Mouse (Mus musculus) embryonic facial prominence, embryonic 13.5 days (tissue): ENCODE results near the gene Pygo2. TPM values are rescaled to one million over a fixed set of nuclear protein-coding genes. Genes with fewer than 3 reads are reported as not detected.
A peak's percentile ranks its signal among the peaks of the same experiment; 100 is the strongest.

Experiments
- ATAC-seq: fragments of 200-750 bp; cut with Nextera tagmentation; 2 replicates; pipeline ENCODE4 v1.8.0; 2017; ENCODE audit warnings: low read depth; ENCODE audit not compliant: insufficient number of reproducible peaks, insufficient read depth, low FRiP score, low TSS enrichment
- H3K27ac ChIP-seq: fragments of 300-500 bp; sonication (generic); 2 replicates; pipeline ENCODE4 v1.5.1; 2015; ENCODE audit warnings: moderate library complexity, mild to moderate bottlenecking, inconsistent platforms
- H3K27me3 ChIP-seq: fragments of 300-500 bp; sonication (generic); 2 replicates; pipeline ENCODE4 v1.6.1; 2015; ENCODE audit warnings: mild to moderate bottlenecking, inconsistent platforms
- H3K36me3 ChIP-seq: fragments of 300-500 bp; sonication (generic); 2 replicates; pipeline ENCODE4 v1.6.1; 2015; ENCODE audit warnings: mild to moderate bottlenecking, inconsistent platforms
- H3K4me1 ChIP-seq: fragments of 300-500 bp; sonication (generic); 2 replicates; pipeline ENCODE4 v1.6.1; 2015; ENCODE audit warnings: inconsistent platforms
- H3K4me2 ChIP-seq: fragments of 300-500 bp; sonication (generic); 2 replicates; pipeline ENCODE4 v1.6.1; 2015; ENCODE audit warnings: moderate library complexity, mild to moderate bottlenecking, inconsistent platforms
- H3K4me3 ChIP-seq: fragments of 300-500 bp; sonication (generic); 2 replicates; pipeline ENCODE4 v1.5.1; 2015; ENCODE audit warnings: mild to moderate bottlenecking, inconsistent platforms
- H3K9ac ChIP-seq: fragments of 300-500 bp; sonication (generic); 2 replicates; pipeline ENCODE4 v1.6.1; 2015; ENCODE audit warnings: mild to moderate bottlenecking, inconsistent platforms
- H3K9me3 ChIP-seq: fragments of 300-500 bp; sonication (generic); 2 replicates; pipeline ENCODE4 v1.6.1; 2016; ENCODE audit warnings: inconsistent platforms
- whole genome bisulfite sequencing: fragments of 180-500 bp; shearing (Covaris S2); methylation state at CpG from one replicate; pipeline ENCODE4 v1.1.7; 2015; ENCODE audit warnings: mixed read lengths; 5-methylcytosine and 5-hydroxymethylcytosine counted together
- polyA plus RNA-seq: library from polyadenylated mRNA; unstranded; fragments of >200 nt; fragmentation: Nextera tagmentation; extraction: Ambion mirVana; gene quantifications from 2 replicates; pipeline ENCODE4 v1.2.1, GENCODE M21; 2015

Gene Pygo2
- polyA plus RNA-seq, 1 experiment from 2014 or later = 50.5 TPM

DNA sequence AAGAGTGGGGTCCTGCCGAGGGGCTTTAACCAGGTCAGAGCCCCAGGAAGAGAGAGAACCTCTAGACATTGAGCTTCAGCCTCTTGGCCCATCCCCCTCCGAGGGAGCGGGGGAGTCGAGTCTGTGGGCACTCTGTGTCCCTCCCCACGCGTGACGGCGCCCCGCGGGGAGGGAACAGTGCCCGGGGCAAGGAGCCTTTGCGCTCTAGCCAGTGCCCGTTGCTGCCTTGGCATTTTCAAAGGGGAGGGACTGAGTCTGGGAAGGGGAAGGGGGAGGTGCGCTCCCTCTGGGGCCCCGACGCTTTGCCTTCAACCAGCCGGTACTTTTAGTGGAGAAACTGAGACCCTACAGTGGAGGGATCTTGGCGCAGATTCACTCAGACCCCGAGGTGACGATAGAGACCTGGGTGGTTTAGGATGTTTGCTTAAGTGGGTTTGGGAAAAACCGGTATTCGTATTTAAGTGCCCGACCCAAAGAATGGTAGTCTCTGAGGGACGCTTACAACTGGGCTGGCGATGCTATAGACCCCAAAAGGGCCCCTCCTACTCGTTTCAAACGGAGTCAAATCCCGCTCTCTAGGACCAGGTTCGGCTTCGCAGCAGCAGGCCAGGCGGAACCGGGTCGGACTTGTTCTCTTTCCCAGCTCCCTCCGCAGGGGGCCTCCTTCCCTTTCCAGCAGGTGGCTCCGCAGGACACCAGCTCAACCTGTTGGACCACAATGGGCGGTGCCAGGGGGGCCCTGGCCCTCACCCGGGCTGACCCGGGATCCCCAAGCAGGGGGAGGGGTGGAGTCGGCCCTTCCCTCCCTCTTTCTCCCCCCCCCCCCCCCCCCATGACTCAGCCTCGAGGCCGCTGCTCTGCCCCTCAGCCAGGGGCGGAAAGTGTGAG is 35.8 kb upstream of the Pygo2 start, which contains the start of gene Zbtb7b:
Gene Zbtb7b, minus strand, starts transcription at position 771 of the 888 bp plus-strand sequence.
- Histone ChIP-seq H3K27ac (peak within 1 kb of the TSS; percentile 89), H3K9ac (peak within 1 kb of the TSS; percentile 70), H3K9me3 (no peaks in the 10 kb centered on the region), H3K4me3 (peak within 1 kb of the TSS; percentile 56), H3K36me3 (no peaks in the 10 kb centered on the region), H3K27me3 (peaks cover 29% of the 10 kb centered on the region), H3K4me1 (peaks cover 57% of the 10 kb centered on the region), H3K4me2 (peak within 1 kb of the TSS; percentile 94)
- under 1% methylated on average over 40 of the region's 42 CpGs for WGBS
- ATAC-seq = peak; percentile 53

DNA sequence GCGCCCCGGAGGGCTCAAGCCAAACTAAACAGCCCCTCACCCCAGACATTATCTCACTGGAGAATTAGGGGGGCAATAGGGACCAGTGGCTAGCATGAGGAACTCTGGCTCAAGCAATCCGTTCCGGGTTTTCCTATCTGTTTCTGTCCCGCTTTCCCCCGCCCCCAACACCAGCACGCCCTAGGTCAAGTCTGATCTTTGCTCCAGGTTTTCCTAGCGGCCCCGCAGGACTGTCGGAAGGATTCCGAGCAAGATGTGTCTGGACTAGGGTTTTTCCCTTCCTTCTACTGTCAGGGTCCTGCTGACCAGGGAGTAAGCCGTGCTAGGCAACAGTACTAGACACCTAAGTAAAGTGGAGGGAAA is 35.1 kb upstream of the Pygo2 start:
- Histone ChIP-seq H3K36me3 (no peaks in the 10 kb centered on the region), H3K9ac (peak overlapping the region; percentile 69), H3K9me3 (no peaks in the 10 kb centered on the region), H3K27ac (peak overlapping the region; percentile 89), H3K4me3 (peak overlapping the region; percentile 56), H3K4me1 (peaks cover 57% of the 10 kb centered on the region), H3K4me2 (peak overlapping the region; percentile 94), H3K27me3 (peaks cover 29% of the 10 kb centered on the region)
- ATAC-seq = no peak
- WGBS = 0% methylated on average over 12 of the region's 12 CpGs

DNA sequence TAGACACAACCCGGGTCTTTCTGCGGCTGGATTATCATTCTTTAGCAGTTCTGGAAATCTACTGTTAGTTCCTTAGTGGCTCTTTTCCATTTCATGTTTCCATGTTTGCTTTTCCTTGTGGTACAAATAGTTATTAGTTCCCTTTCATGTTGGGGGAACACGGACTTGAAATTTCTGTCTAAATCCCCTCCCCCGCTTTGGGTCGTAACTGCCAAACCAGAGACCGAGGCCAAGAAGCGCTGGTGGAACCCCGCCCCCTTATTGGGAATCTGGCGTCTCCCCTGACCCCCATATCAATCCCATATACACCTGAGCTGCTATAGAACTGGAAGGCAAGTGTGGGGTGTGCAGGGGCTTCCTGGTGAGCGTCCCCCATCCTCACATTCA is 34.6 kb upstream of the Pygo2 start:
- no peaks in the 10 kb centered on the region for H3K9me3 ChIP-seq
- WGBS = 1% methylated on average over 10 of the region's 10 CpGs

DNA sequence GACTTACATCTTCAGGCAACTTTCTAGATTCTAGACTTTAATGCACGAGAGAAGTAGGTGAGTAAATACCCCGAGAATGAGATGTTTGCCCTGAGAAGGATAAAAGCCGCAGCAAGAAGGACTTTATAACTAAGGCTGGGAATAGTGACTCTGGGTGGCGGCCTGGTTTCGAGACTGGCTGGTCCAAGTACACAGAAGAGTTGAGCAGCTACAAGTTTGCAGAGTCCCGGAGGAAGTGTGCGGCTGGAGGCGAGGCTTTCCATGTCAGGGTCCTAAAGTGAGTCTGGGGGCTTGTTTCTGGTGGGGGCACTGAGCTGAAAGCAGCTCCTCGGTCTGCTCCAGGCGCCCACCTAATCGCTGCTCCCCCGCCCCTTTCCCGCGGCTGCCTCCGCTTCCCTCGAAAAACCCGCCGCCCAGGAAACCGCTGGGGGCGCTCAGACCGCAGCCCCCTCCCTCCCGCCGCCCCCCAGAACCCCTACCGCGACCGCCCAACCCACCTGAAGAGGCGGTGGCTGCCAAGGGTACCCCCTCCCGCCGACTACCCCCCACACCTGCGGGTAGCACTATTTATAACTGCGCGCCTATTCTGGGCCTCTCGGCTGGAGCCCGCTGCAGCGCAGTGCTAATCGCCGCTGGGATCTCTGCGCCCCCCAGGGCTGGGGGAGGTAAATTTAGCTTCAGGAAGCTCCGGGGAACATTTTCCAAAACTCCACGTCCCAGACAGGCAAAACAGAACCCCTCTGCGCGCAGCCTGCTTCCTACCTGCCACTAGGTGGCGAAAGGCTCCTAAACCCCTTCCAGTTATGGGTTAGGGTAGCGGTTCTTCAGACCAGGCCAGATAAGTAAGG is 34.0 kb upstream of the Pygo2 start:
- ATAC-seq = peak; percentile 34; the same call in 1 of the 2 replicates
- peaks cover 21% of the 10 kb centered on the region for H3K27me3 ChIP-seq
- H3K4me2 ChIP-seq = peak overlapping the region; percentile 94
- peak overlapping the region; percentile 70 for H3K9ac ChIP-seq
- peak overlapping the region; percentile 89 for H3K27ac ChIP-seq
- peak overlapping the region; percentile 56 for H3K4me3 ChIP-seq
- H3K36me3 ChIP-seq = no peaks in the 10 kb centered on the region; the same call in 1 of the 2 replicates
- WGBS = under 1% methylated on average over 44 of the region's 44 CpGs
- peaks cover 48% of the 10 kb centered on the region for H3K4me1 ChIP-seq
- H3K9me3 ChIP-seq = no peaks in the 10 kb centered on the region

More for the DNA sequence above, 34.6 kb upstream of the Pygo2 start:
- peak overlapping the region; percentile 94 for H3K4me2 ChIP-seq
- peaks cover 27% of the 10 kb centered on the region for H3K27me3 ChIP-seq
- peaks cover 54% of the 10 kb centered on the region for H3K4me1 ChIP-seq
- H3K4me3 ChIP-seq = peak overlapping the region; percentile 56
- H3K36me3 ChIP-seq = no peaks in the 10 kb centered on the region
- no peak for ATAC-seq
- peak overlapping the region; percentile 89 for H3K27ac ChIP-seq
- H3K9ac ChIP-seq = peak overlapping the region; percentile 70

DNA sequence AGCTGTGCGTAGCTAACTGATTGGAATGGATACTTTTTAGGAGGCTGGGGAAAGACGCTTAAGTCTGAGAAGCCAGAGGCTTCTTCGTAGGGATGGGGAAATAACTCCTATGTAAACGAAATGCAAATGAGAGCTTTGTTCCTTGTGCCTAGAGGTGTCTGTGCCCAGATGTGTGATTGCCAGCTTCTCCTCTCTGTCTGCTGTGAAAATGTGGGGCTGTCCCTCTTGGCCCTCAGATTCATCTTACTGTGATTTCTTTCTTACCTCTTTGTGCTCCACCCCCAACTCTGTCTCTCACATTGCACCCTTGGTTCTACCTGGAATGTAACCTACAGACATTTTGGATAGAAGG is 33.4 kb upstream of the Pygo2 start:
- Histone ChIP-seq H3K36me3 (peaks cover 5% of the 10 kb centered on the region), H3K27ac (peak overlapping the region; percentile 60), H3K4me2 (peak overlapping the region; percentile 94), H3K4me3 (peak overlapping the region; percentile 56), H3K4me1 (peaks cover 42% of the 10 kb centered on the region), H3K27me3 (peaks cover 15% of the 10 kb centered on the region), H3K9ac (peak overlapping the region; percentile 70), H3K9me3 (no peaks in the 10 kb centered on the region)
- 1% methylated on average over 4 of the region's 4 CpGs for WGBS
- no peak for ATAC-seq

DNA sequence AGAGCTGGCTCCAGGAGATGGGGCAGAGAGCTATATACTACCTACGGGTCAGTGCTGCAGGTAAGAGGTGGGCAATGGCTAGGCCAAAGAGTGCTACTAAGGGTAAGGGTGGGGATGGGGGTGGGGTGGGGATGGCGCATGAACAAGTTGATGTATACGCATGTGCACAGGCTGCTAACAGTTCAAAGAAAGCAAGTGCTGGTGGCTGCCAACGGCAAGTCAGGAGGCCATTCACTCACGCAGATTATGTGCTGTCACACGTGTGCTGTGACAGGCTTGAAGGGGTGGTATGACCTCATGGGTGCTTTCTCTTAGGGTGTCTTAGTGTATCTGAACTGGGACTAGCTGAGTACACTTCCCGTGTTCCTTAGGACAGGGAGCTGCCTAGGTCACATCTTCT is 28.7 kb upstream of the Pygo2 start:
- H3K9ac ChIP-seq = no peak overlapping the region
- H3K27ac ChIP-seq = no peak overlapping the region
- H3K4me3 ChIP-seq = no peak overlapping the region
- ATAC-seq = no peak
- peaks cover 44% of the 10 kb centered on the region for H3K36me3 ChIP-seq
- H3K4me1 ChIP-seq = peaks cover 6% of the 10 kb centered on the region
- 90% methylated on average over 7 of the region's 7 CpGs for WGBS
- no peaks in the 10 kb centered on the region for H3K27me3 ChIP-seq
- no peak overlapping the region for H3K4me2 ChIP-seq
- no peaks in the 10 kb centered on the region for H3K9me3 ChIP-seq

DNA sequence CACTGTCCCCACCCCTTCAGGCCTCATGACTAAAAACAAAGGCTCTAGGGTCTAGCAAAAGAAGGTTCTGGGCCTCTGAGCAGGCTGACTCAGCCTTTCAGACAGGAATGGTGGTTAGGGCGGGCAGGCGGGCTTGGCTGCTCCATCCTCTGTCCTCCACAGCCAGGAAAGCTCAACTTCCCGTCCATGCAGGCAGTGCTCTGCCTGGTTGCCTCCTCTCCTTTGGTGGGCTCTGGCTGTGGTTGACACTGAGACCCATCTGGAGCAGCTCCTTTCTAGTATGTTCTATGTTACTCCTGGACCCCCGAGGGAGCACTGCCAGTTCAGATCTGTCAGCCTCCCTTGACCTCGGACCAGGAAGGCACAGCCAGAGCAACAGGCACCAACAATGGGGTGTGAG is 27.3 kb upstream of the Pygo2 start, which contains the start of gene Lenep:
Gene Lenep, minus strand, starts transcription at position 101 of the 400 bp plus-strand sequence.
- H3K4me2 ChIP-seq = no peak within 1 kb of the TSS
- H3K27me3 ChIP-seq = no peaks in the 10 kb centered on the region
- no peak within 1 kb of the TSS for H3K4me3 ChIP-seq
- H3K36me3 ChIP-seq = peaks cover 52% of the 10 kb centered on the region
- H3K4me1 ChIP-seq = no peaks in the 10 kb centered on the region
- H3K9ac ChIP-seq = no peak within 1 kb of the TSS
- no peaks in the 10 kb centered on the region for H3K9me3 ChIP-seq
- H3K27ac ChIP-seq = no peak within 1 kb of the TSS
- WGBS = 83% methylated on average over 5 of the region's 5 CpGs
- no peak for ATAC-seq

DNA sequence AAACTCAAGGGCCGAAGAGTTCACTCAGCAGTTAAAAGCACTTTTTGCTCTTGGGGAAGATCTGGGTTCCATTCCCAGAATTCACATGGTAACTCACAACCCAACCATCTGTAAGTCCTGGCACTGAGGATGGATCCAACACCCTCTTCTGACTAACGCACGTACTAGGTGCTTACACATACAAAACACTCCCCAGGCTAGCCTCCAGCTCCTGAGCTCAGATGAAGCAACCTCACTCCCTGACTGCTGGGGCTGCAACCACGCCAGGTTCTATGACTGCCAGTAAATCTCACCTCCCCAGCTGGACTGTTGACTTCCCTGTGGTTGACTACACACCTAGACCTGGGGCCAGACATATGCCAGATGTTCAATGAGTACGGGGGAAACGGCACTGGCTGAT is 23.1 kb upstream of the Pygo2 start:
- H3K4me3 ChIP-seq = no peak overlapping the region
- H3K27ac ChIP-seq = no peak overlapping the region
- peaks cover 7% of the 10 kb centered on the region for H3K4me1 ChIP-seq
- no peaks in the 10 kb centered on the region for H3K27me3 ChIP-seq
- H3K36me3 ChIP-seq = peaks cover 53% of the 10 kb centered on the region
- H3K4me2 ChIP-seq = no peak overlapping the region
- WGBS = 94% methylated on average over 6 of the region's 6 CpGs
- H3K9me3 ChIP-seq = no peaks in the 10 kb centered on the region
- no peak for ATAC-seq
- H3K9ac ChIP-seq = no peak overlapping the region

DNA sequence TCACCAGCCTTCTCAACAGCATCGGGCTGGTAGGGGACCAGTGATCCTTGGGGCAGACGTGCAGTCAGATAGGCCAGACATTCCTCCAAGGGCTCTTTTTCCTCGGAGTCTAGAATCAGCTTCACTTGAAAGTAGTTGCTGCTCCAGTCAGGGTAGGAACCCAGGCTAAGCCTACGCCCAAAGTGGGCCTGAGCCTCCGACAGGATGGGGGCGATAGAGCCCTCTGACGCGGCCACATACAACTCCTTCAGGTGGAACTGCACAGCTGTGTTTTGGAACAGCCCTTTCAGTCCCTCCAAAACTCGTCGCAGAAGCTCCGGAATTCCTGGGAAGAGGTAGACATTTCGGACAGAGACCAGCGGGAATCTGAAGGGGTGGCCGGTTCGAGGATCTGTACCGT is 21.6 kb upstream of the Pygo2 start:
- H3K9me3 ChIP-seq = no peaks in the 10 kb centered on the region
- H3K27ac ChIP-seq = no peak overlapping the region
- no peak for ATAC-seq
- 63% methylated on average over 16 of the region's 16 CpGs for WGBS
- H3K4me3 ChIP-seq = no peak overlapping the region
- peaks cover 7% of the 10 kb centered on the region for H3K4me1 ChIP-seq
- H3K4me2 ChIP-seq = no peak overlapping the region
- peaks cover 37% of the 10 kb centered on the region for H3K36me3 ChIP-seq
- no peaks in the 10 kb centered on the region for H3K27me3 ChIP-seq
- H3K9ac ChIP-seq = no peak overlapping the region

DNA sequence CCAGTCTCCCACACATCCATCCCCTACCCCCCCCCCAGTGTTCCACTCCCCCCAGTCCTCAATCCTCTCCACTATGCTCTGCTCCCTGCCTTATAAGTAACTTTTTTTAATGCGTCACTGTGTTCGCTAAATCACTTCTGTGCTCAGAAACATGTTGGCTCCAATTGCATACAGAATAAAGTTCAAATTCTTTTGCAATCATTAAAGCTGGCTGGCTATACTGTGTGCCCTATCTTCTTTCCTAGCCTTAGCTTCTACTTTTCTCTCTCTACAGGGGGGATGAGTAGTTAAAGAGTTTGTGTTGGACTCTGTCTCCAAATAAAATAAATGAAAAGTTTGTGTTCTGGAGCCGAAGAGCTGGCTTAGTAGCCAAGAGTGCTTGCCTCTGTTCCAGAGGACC is 20.3 kb upstream of the Pygo2 start:
- H3K36me3 ChIP-seq = peaks cover 37% of the 10 kb centered on the region
- no peak overlapping the region for H3K4me2 ChIP-seq
- H3K9ac ChIP-seq = no peak overlapping the region
- H3K27me3 ChIP-seq = no peaks in the 10 kb centered on the region
- no peak overlapping the region for H3K4me3 ChIP-seq
- ATAC-seq = no peak
- no peak overlapping the region for H3K27ac ChIP-seq
- no peaks in the 10 kb centered on the region for H3K9me3 ChIP-seq
- H3K4me1 ChIP-seq = peaks cover 7% of the 10 kb centered on the region
- 93% methylated on average over 3 of the region's 3 CpGs for WGBS

DNA sequence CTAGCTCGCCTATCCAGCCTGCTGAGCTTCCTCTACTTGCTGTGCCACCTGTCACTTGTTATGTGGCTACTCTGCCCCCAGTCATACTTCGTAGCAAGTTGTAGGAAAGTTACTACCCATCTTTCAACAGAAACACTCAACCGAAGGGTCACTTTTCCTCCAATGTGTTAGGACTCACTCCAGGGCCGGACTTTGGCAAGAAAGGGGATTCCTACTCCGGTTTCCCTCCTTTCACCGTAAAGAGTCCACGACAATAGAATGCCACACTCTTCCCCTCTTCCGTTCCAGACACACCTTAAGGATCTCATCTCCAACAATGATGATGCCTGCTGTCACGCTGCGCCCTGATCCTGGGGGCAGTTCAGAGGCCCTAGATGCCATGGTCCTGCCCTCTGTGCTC is 19.1 kb upstream of the Pygo2 start:
- Histone ChIP-seq H3K4me1 (peaks cover 7% of the 10 kb centered on the region), H3K27ac (no peak overlapping the region), H3K4me3 (peak overlapping the region; percentile 53), H3K27me3 (no peaks in the 10 kb centered on the region), H3K4me2 (peak overlapping the region; percentile 68), H3K36me3 (peaks cover 39% of the 10 kb centered on the region), H3K9ac (peak overlapping the region; percentile 69), H3K9me3 (no peaks in the 10 kb centered on the region)
- ATAC-seq = no peak
- 82% methylated on average over 10 of the region's 10 CpGs for WGBS
